Mouse (Mus musculus) heart, postnatal 0 days (tissue): ENCODE results near the gene Rxfp3. TPM values are rescaled to one million over a fixed set of nuclear protein-coding genes. Genes with fewer than 3 reads are reported as not detected.
A peak's percentile ranks its signal among the peaks of the same experiment; 100 is the strongest.

ENCODE experiments used
- ATAC-seq: fragments of 200-750 bp; cut with Nextera tagmentation; 2 replicates; pipeline ENCODE4 v1.8.0; 2017; ENCODE audit warnings: low read depth, moderate number of reproducible peaks, moderate library complexity; ENCODE audit not compliant: insufficient read depth
- DNase-seq: peaks from one replicate; pipeline ENCODE4 v3.0.0-alpha.2; 2016; ENCODE audit warnings: low spot score
- H3K27ac ChIP-seq: fragments of 300-500 bp; sonication (generic); 2 replicates; pipeline ENCODE4 v1.5.1; 2014; ENCODE audit warnings: low read depth, mild to moderate bottlenecking
- H3K27me3 ChIP-seq: fragments of 300-500 bp; sonication (generic); 2 replicates; pipeline ENCODE4 v1.6.1; 2014; ENCODE audit warnings: low read length, mixed read lengths; ENCODE audit not compliant: control insufficient read depth, insufficient read depth
- H3K36me3 ChIP-seq: fragments of 300-500 bp; sonication (generic); replicated peaks from 2 replicates; pipeline ENCODE4 v1.6.1; 2014; ENCODE audit warnings: low read length, mixed read lengths; ENCODE audit not compliant: control insufficient read depth, insufficient read depth
- H3K4me1 ChIP-seq: fragments of 300-500 bp; sonication (generic); 2 replicates; pipeline ENCODE4 v1.6.1; 2014; ENCODE audit warnings: antibody characterized with exemption; ENCODE audit not compliant: control insufficient read depth, insufficient read depth
- H3K4me2 ChIP-seq: fragments of 300-500 bp; sonication (generic); 2 replicates; pipeline ENCODE4 v1.6.1; 2014; ENCODE audit warnings: low read depth, mild to moderate bottlenecking, low read length, moderate library complexity
- H3K4me3 ChIP-seq: fragments of 300-500 bp; sonication (generic); 2 replicates; pipeline ENCODE4 v1.5.1; 2014; ENCODE audit warnings: low read depth, low read length
- H3K9ac ChIP-seq: fragments of 300-500 bp; sonication (generic); replicated peaks from 2 replicates; pipeline ENCODE4 v1.6.1; 2014; ENCODE audit warnings: low read depth, low read length, mixed read lengths
- H3K9me3 ChIP-seq: fragments of 300-500 bp; sonication (generic); replicated peaks from 2 replicates; pipeline ENCODE4 v1.6.1; 2016; ENCODE audit warnings: low read length; ENCODE audit not compliant: control insufficient read depth
- CTCF ChIP-seq: IDR thresholded peaks from 2 replicates; pipeline ENCODE4 v1.5.1; 2016; ENCODE audit warnings: antibody characterized with exemption, control low read depth, low read depth
- EP300 ChIP-seq: IDR thresholded peaks from 2 replicates; pipeline ENCODE4 v1.6.1; 2016; ENCODE audit warnings: antibody characterized with exemption, low read depth
- WGBS: fragments of 180-500 bp; shearing (Covaris S2); extraction: QIAGEN DNeasy Blood & Tissue Kit; methylation state at CpG from one replicate; pipeline ENCODE4 v1.1.7; 2014; 5-methylcytosine and 5-hydroxymethylcytosine counted together
- polyA plus RNA-seq: library from polyadenylated mRNA; unstranded; fragments of >200 nt; fragmentation: Nextera tagmentation; extraction: Ambion mirVana; gene quantifications from 2 replicates; pipeline ENCODE4 v1.2.1, GENCODE M21; 2015
- total RNA-seq: library from RNA; depleted of rRNA; stranded (reverse); fragments of >200 nt; gene quantifications from 2 replicates; pipeline ENCODE4 v1.2.3, GENCODE M21; 2014; ENCODE audit warnings: low replicate concordance

Gene Rxfp3
- total and polyA plus RNA-seq, 2 experiments from 2014 or later: 0.05 to 1.8 TPM

- DNase-seq (no peak), ATAC-seq (no peak)
- Histone ChIP-seq H3K4me1 (no peaks in the 10 kb centered on the region), H3K36me3 (no peaks in the 10 kb centered on the region), H3K27ac (no peak overlapping the region), H3K9ac (no peak overlapping the region), H3K4me3 (no peak overlapping the region), H3K4me2 (no peak overlapping the region), H3K9me3 (no peaks in the 10 kb centered on the region), H3K27me3 (peaks cover 22% of the 10 kb centered on the region)
- no peak for TF ChIP-seq EP300
- no peak for TF ChIP-seq CTCF
- WGBS: 55% methylated on average over 2 of the region's 2 CpGs
These were observed 3.4 kb upstream of the Rxfp3 start for GRCm38 (mm10) chr15:11041229-11041628.

DNA sequence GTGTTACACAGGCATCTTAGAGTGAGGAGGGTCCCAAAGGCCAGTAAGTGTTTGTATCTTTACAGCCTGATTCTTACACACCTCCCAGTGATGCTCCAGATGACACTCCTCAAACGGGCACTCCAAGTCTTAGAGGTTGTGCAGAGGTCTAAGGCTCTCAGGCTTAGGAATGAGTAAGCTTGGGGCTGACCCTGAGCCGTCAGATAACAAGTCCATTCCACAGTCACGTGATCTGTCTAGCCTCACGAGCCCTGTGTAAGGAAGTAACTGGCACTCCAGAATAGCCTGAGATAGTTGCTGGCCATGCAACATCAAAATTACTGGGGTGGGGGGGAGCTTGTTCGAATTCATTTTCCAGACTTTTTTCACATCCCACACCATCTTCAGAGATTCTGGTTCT, 2.3 kb upstream of the Rxfp3 start:
- H3K9ac ChIP-seq: no peak overlapping the region
- no peak overlapping the region for H3K4me2 ChIP-seq
- H3K9me3 ChIP-seq: no peaks in the 10 kb centered on the region
- H3K27me3 ChIP-seq: peaks cover 33% of the 10 kb centered on the region
- WGBS: 24% methylated on average over 5 of the region's 5 CpGs
- H3K36me3 ChIP-seq: no peaks in the 10 kb centered on the region
- H3K27ac ChIP-seq: no peak overlapping the region
- TF ChIP-seq EP300: no peak
- TF ChIP-seq CTCF: no peak
- ATAC-seq (no peak), DNase-seq (no peak)
- no peak overlapping the region for H3K4me3 ChIP-seq
- H3K4me1 ChIP-seq: no peaks in the 10 kb centered on the region

DNA sequence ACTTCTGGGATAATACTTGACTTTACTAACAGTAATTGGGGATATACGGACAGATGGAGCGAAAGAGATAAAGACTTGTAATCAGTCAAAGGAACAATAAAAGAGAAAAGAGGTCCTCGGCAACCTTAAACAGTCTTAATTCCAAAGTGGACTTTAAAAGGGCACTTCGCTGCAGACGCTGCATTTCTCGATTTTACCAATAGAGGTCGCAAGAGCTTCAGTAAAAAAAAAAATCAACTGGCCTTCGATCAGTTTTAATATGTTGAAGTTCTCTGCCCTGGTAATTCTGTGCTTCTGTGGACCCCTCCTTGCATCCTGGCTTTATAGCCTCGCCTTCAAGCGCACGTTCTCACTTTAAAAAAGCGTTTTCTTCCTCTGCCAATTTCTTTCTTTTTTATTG, 685 bp upstream of the Rxfp3 start:
- Histone ChIP-seq H3K36me3 (no peaks in the 10 kb centered on the region), H3K9me3 (no peaks in the 10 kb centered on the region), H3K4me2 (no peak overlapping the region), H3K4me3 (no peak overlapping the region), H3K27me3 (peaks cover 44% of the 10 kb centered on the region), H3K27ac (no peak overlapping the region), H3K4me1 (no peaks in the 10 kb centered on the region), H3K9ac (no peak overlapping the region)
- WGBS: 2% methylated on average over 12 of the region's 12 CpGs
- no peak for ATAC-seq
- TF ChIP-seq EP300 (no peak), CTCF (peak; percentile 62)
- peak; percentile 43 for DNase-seq

DNA sequence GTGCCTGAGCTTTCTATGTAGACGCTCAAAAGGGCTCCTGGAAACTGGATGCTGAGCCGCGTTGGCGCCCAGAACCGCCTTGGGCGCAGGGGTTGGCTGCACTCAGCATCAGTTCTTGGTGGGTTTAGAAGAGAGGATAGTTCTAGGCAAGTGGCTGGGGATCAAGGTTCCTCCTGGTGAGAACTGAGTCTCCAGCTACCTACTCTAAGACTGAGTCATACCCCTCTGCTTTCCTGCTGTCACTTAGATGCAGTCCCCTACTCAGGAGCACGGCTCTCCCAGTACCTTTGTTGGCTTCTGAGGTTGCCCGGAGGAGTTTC, 455 bp downstream of the Rxfp3 start:
- ATAC-seq: no peak
- H3K27me3 ChIP-seq: peaks cover 50% of the 10 kb centered on the region
- 10% methylated on average over 8 of the region's 8 CpGs for WGBS
- peak overlapping the region; percentile 44 for H3K4me3 ChIP-seq
- H3K4me1 ChIP-seq: no peaks in the 10 kb centered on the region
- no peak for DNase-seq
- no peak overlapping the region for H3K27ac ChIP-seq
- peak overlapping the region; percentile 63 for H3K4me2 ChIP-seq
- H3K9ac ChIP-seq: no peak overlapping the region
- TF ChIP-seq CTCF: no peak
- TF ChIP-seq EP300: no peak
- no peaks in the 10 kb centered on the region for H3K9me3 ChIP-seq
- H3K36me3 ChIP-seq: no peaks in the 10 kb centered on the region

- no peak for TF ChIP-seq EP300
- TF ChIP-seq CTCF: no peak
- Histone ChIP-seq H3K9me3 (no peaks in the 10 kb centered on the region), H3K9ac (no peak overlapping the region), H3K27me3 (peaks cover 50% of the 10 kb centered on the region), H3K27ac (no peak overlapping the region), H3K36me3 (no peaks in the 10 kb centered on the region), H3K4me1 (no peaks in the 10 kb centered on the region), H3K4me3 (peak overlapping the region; percentile 44), H3K4me2 (peak overlapping the region; percentile 63)
- ATAC-seq (no peak), DNase-seq (no peak)
- 3% methylated on average over 49 of the region's 49 CpGs for WGBS
These were observed 1.0 kb downstream of the Rxfp3 start for GRCm38 (mm10) chr15:11036535-11037375.
